Mouse (Mus musculus) ES-Bruce4 (cell line): ENCODE results near the gene Tnf.

Experiments
- CTCF ChIP-seq: IDR thresholded peaks from one replicate; pipeline ENCODE4 v1.8.1; 2011; ENCODE audit warnings: low read depth, low read length
- EP300 ChIP-seq: IDR thresholded peaks from 2 replicates; pipeline ENCODE4 v1.6.1; 2011; ENCODE audit warnings: low read depth, low read length; ENCODE audit not compliant: insufficient read depth
- POLR2A ChIP-seq: IDR thresholded peaks from one replicate; pipeline ENCODE4 v1.8.1; 2011; ENCODE audit warnings: low read length; ENCODE audit not compliant: insufficient read depth

GRCm38 (mm10) chr17:35185639-35186611 is 15.9 kb downstream of the Tnf start:
- TF ChIP-seq CTCF (no peak), EP300 (no peak), POLR2A (no peak)
